Mouse (Mus musculus) MEL (cell line): ENCODE data around the gene Rtn2. TPM values are rescaled to one million over a fixed set of nuclear protein-coding genes. Genes with fewer than 3 reads are reported as not detected.

Experiments used
- DNase-seq: peaks from one replicate; pipeline ENCODE4 v3.0.0; 2011; ENCODE audit warnings: low read depth, low spot score
- H3K27ac ChIP-seq: 2 replicates; pipeline ENCODE4 v1.5.1; 2012; ENCODE audit warnings: low read depth, mild to moderate bottlenecking, control low read depth, low read length, moderate library complexity; ENCODE audit not compliant: control insufficient read depth
- H3K27me3 ChIP-seq, 2 experiments: fragments of 150-350 bp in 1 of 2; sonication (generic) in 1 of 2; 2 replicates each; pipeline ENCODE4 v1.6.1; 2012; ENCODE audit warnings: low read length in 2 of 2, mild to moderate bottlenecking in 2 of 2, improper control_type of control experiment in 1 of 2, moderate library complexity in 1 of 2; ENCODE audit not compliant: insufficient read depth in 2 of 2, control insufficient read depth in 1 of 2
- H3K36me3 ChIP-seq, 2 experiments: 2 replicates each; pipeline ENCODE4 v1.6.1; 2012 to 2014; ENCODE audit warnings: low read length in 2 of 2, improper control_type of control experiment in 1 of 2, inconsistent platforms in 1 of 2, mild to moderate bottlenecking in 1 of 2; ENCODE audit not compliant: insufficient read depth in 2 of 2, control insufficient read depth in 1 of 2
- H3K4me1 ChIP-seq, 2 experiments: fragments of 150-350 bp in 1 of 2; sonication (generic) in 1 of 2; 2 replicates each; pipeline ENCODE4 v1.6.1; 2012; ENCODE audit warnings: low read length in 2 of 2, improper control_type of control experiment in 1 of 2, mild to moderate bottlenecking in 1 of 2; ENCODE audit not compliant: insufficient read depth in 2 of 2, control insufficient read depth in 1 of 2
- H3K4me3 ChIP-seq, 2 experiments: fragments of 150-350 bp in 1 of 2; sonication (generic) in 1 of 2; 2 replicates each; pipeline ENCODE4 v1.5.1; 2012; ENCODE audit warnings: low read depth in 2 of 2, low read length in 2 of 2, mild to moderate bottlenecking in 2 of 2, moderate library complexity in 2 of 2, control low read depth in 1 of 2, improper control_type of control experiment in 1 of 2; ENCODE audit not compliant: control insufficient read depth in 1 of 2, insufficient read depth in 1 of 2
- H3K79me2 ChIP-seq: 2 replicates; pipeline ENCODE4 v1.6.1; 2012; ENCODE audit warnings: mild to moderate bottlenecking, low read length, moderate library complexity; ENCODE audit not compliant: control insufficient read depth, poor library complexity, insufficient read depth
- H3K9ac ChIP-seq: 2 replicates; pipeline ENCODE4 v1.6.1; 2012; ENCODE audit warnings: low read depth, mild to moderate bottlenecking, control low read depth, low read length, moderate library complexity; ENCODE audit not compliant: control insufficient read depth, poor library complexity, severe bottlenecking
- H3K9me3 ChIP-seq: fragments of 150-350 bp; sonication (generic); replicated peaks from 2 replicates; pipeline ENCODE4 v1.6.1; 2012; ENCODE audit warnings: mild to moderate bottlenecking, low read length, improper control_type of control experiment, moderate library complexity; ENCODE audit not compliant: insufficient read depth
- CHD1 ChIP-seq: IDR thresholded peaks from 2 replicates; pipeline ENCODE4 v1.6.1; 2012; ENCODE audit warnings: low read depth, mild to moderate bottlenecking, inconsistent platforms, low read length, improper control_type of control experiment
- CTCF ChIP-seq, 3 experiments: IDR thresholded peaks in 2 of 3; conservative IDR thresholded peaks in 1 of 3; 2 replicates each; pipeline ENCODE4 v1.5.1; 2011 to 2012; ENCODE audit warnings: low read length in 3 of 3, low read depth in 2 of 3, mild to moderate bottlenecking in 2 of 3, improper control_type of control experiment in 1 of 3, inconsistent platforms in 1 of 3, mixed read lengths in 1 of 3, moderate library complexity in 1 of 3; ENCODE audit not compliant: control insufficient read depth in 1 of 3, insufficient read depth in 1 of 3, poor library complexity in 1 of 3, severe bottlenecking in 1 of 3
- EP300 ChIP-seq, 2 experiments: IDR thresholded peaks; 2 replicates each; pipeline ENCODE4 v1.6.1; 2011; ENCODE audit warnings: improper control_type of control experiment in 2 of 2, low read length in 2 of 2, low read depth in 1 of 2, mild to moderate bottlenecking in 1 of 2
- ETS1 ChIP-seq: IDR thresholded peaks from 2 replicates; pipeline ENCODE4 v1.6.1; 2012; ENCODE audit warnings: low read depth, mild to moderate bottlenecking, inconsistent platforms, low read length, improper control_type of control experiment, moderate library complexity
- HCFC1 ChIP-seq: IDR thresholded peaks from 2 replicates; pipeline ENCODE4 v1.6.1; 2012; ENCODE audit warnings: low read depth, mild to moderate bottlenecking, inconsistent platforms, low read length, improper control_type of control experiment, moderate library complexity
- JUND ChIP-seq: IDR thresholded peaks from 2 replicates; pipeline ENCODE4 v1.6.1; 2011; ENCODE audit warnings: low read depth, mild to moderate bottlenecking, improper control_type of control experiment, low read length
- MAZ ChIP-seq: IDR thresholded peaks from 2 replicates; pipeline ENCODE4 v1.6.1; 2012; ENCODE audit warnings: low read depth, mild to moderate bottlenecking, inconsistent platforms, low read length, improper control_type of control experiment
- MXI1 ChIP-seq: IDR thresholded peaks from 2 replicates; pipeline ENCODE4 v1.6.1; 2011; ENCODE audit warnings: mild to moderate bottlenecking, low read depth, low read length, improper control_type of control experiment
- MYC ChIP-seq: IDR thresholded peaks from 2 replicates; pipeline ENCODE4 v1.6.1; 2011; ENCODE audit warnings: low read depth, mild to moderate bottlenecking, low read length, improper control_type of control experiment, moderate library complexity
- NELFE ChIP-seq: IDR thresholded peaks from 2 replicates; pipeline ENCODE4 v1.6.1; 2011; ENCODE audit warnings: low read depth, low read length, improper control_type of control experiment
- RAD21 ChIP-seq: IDR thresholded peaks from 2 replicates; pipeline ENCODE4 v1.6.1; 2011; ENCODE audit warnings: mild to moderate bottlenecking, low read depth, low read length, improper control_type of control experiment
- SIN3A ChIP-seq: IDR thresholded peaks from 2 replicates; pipeline ENCODE4 v1.6.1; 2012; ENCODE audit warnings: low read length, improper control_type of control experiment, inconsistent platforms
- SMC3 ChIP-seq: IDR thresholded peaks from 2 replicates; pipeline ENCODE4 v1.6.1; 2011; ENCODE audit warnings: low read depth, low read length, improper control_type of control experiment
- TAL1 ChIP-seq: IDR thresholded peaks from 2 replicates; pipeline ENCODE4 v1.6.1; 2012; ENCODE audit warnings: mild to moderate bottlenecking, inconsistent platforms, low read length, moderate library complexity, mixed read lengths
- TCF12 ChIP-seq: IDR thresholded peaks from 2 replicates; pipeline ENCODE4 v1.6.1; 2014; ENCODE audit warnings: low read depth, mild to moderate bottlenecking, inconsistent platforms, low read length, improper control_type of control experiment, moderate library complexity
- ZC3H11A ChIP-seq: IDR thresholded peaks from 2 replicates; pipeline ENCODE4 v1.6.1; 2012; ENCODE audit warnings: low read depth, mild to moderate bottlenecking, inconsistent platforms, low read length, improper control_type of control experiment
- polyA plus RNA-seq, 2 experiments: library from polyadenylated mRNA; stranded (reverse) in 1 of 2; unstranded in 1 of 2; fragments of >175 nt in 1 of 2; fragments of >200 nt in 1 of 2; gene quantifications; 2 replicates each; pipeline versions ENCODE4 v1.2.1 to v1.2.4; 2012; ENCODE audit warnings: low replicate concordance in 2 of 2, low read depth in 1 of 2; ENCODE audit not compliant: insufficient read length in 2 of 2, insufficient read depth in 1 of 2, missing spikeins in 1 of 2
- total RNA-seq: library from RNA; depleted of rRNA; stranded (reverse); fragments of 300-350 nt; gene quantifications from 2 replicates; pipeline ENCODE4 v1.2.3, GENCODE M21; 2012

Gene Rtn2
- total and polyA plus RNA-seq, 3 experiments, result 0.27 to 1.4 TPM; not detected in 1

DNA sequence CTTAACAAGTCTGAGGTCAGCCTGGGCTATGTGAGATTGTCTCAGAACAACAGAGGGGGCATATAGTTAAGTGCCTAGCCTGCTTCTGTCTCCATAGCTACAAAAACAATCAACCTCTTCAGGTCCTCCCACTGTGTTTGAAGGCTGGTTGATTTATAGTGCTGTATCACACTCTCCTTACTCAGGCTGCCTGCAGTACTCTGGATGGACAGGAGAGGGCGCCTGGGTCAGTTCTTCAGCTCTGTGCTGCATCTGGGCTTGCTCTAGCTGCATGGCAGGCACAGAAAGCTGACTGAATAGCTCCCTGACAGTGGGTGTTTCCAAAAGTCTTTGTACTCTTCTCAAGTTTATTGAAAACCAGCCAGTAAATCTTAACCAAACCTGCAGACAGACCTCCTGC is 43.0 kb upstream of the Rtn2 start:
- Histone ChIP-seq H3K27me3 (no peaks in the 10 kb centered on the region), H3K4me1 (peaks cover 4 to 16% of the 10 kb centered on the region in 2 experiments; a peak in 3 of 4 replicates)

DNA sequence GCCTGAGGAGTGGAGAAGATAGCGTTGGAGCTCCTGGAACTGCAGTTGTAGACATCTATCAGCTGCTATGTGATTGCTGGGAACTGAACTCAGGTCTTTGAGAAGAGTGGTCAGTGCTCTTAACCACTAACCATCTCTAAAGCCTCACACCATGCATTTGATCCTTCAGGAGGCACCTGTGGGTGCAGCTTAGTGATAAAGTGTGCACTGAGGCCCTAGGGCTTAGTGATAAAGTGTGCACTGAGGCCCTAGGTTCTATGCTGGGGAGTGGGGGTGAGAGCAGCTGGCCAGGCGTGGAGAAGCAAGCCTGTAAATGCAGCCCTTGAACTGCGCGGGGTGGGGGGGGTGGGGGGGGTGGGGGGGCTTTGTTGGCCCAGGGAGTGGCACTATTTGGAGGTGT is 42.4 kb upstream of the Rtn2 start:
- H3K4me3 ChIP-seq, result no peak overlapping the region
- H3K9ac ChIP-seq, result no peak overlapping the region
- H3K4me1 ChIP-seq, result peaks cover 4 to 13% of the 10 kb centered on the region in 2 experiments; a peak in 3 of 4 replicates
- H3K36me3 ChIP-seq, result peaks cover 1 to 6% of the 10 kb centered on the region in 2 experiments; a peak in 3 of 4 replicates
- peak overlapping the region; percentile 32 for H3K27ac ChIP-seq
- H3K9me3 ChIP-seq, result no peaks in the 10 kb centered on the region
- TF ChIP-seq EP300 (IDR thresholded peaks at IDR 0.05; ENCODE audit: low read depth in 1 of 2, low read length in 2 of 2) (peak in 1 of 2 experiments; percentile 45; a peak in 2 of 4 replicates), NELFE (no peak), TCF12 (peak; percentile 69; the same call in 1 of the 2 replicates), TAL1 (peak; percentile 22; the same call in 1 of the 2 replicates)
- peaks cover 18% of the 10 kb centered on the region for H3K79me2 ChIP-seq
- no peaks in the 10 kb centered on the region for H3K27me3 ChIP-seq
- DNase-seq, result no peak

More for the DNA sequence above, 43.0 kb upstream of the Rtn2 start:
- Histone ChIP-seq H3K4me3 (no peak overlapping the region), H3K79me2 (peaks cover 20% of the 10 kb centered on the region), H3K9ac (no peak overlapping the region), H3K36me3 (peaks cover 0 to 8% of the 10 kb centered on the region in 2 experiments; a peak in 3 of 4 replicates), H3K9me3 (no peaks in the 10 kb centered on the region), H3K27ac (peak overlapping the region; percentile 32)
- TF ChIP-seq MXI1 (peak; percentile 68; the same call in 1 of the 2 replicates), RAD21 (peak; percentile 76), SIN3A (peak; percentile 76), ETS1 (no peak), ZC3H11A (peak; percentile 89), SMC3 (peak; percentile 98), CHD1 (no peak), CTCF (IDR thresholded peaks at IDR 0.05 in 2 of 3, conservative IDR thresholded peaks at IDR 0.05 in 1 of 3; ENCODE audit: control insufficient read depth in 1 of 3, insufficient read depth in 1 of 3, low read depth in 2 of 3, low read length in 3 of 3, poor library complexity in 1 of 3, severe bottlenecking in 1 of 3) (peak; percentile 92 to 100 (median 97)), MYC (0 out of 2 replicates have a peak, but pooled peaks have one; percentile 38)
- DNase-seq, result peak; percentile 91

DNA sequence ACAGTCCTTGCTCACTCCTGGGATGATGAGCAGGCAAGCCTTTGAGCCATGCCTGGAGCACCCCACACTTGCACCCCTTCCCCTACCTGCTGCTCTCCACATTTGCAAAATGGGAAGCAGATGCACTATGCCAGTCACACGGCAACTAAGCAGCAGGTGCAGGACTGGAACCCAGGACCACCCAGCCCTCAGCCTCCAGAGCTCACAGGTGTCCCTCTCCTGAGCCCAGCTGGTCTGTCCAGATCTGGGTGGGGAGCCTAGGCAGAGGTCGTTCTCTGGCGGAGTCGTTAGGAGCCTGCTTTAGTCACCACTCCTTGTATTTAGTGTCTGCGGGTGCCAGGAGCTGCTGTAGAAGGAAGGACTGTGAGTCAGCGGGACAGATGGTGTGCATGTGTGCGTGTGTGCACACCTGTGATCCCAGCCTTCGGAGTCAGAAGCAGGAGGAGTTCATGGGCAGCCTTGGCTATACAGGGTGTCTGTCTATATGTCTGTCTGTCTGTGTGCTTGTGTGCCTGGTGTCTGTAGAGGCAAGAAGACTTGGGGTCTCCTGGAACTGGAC is 41.4 kb upstream of the Rtn2 start:
- TF ChIP-seq ETS1 (no peak), SIN3A (no peak), JUND (no peak), HCFC1 (no peak), NELFE (no peak), MAZ (no peak)
- peaks cover 4 to 6% of the 10 kb centered on the region in 2 experiments; a peak in 3 of 4 replicates for H3K36me3 ChIP-seq
- H3K27ac ChIP-seq, result no peak overlapping the region
- no peak for DNase-seq
- H3K27me3 ChIP-seq, result no peaks in the 10 kb centered on the region
- H3K9me3 ChIP-seq, result no peaks in the 10 kb centered on the region
- H3K79me2 ChIP-seq, result peaks cover 13% of the 10 kb centered on the region
- no peak overlapping the region for H3K4me3 ChIP-seq
- peaks cover 4 to 8% of the 10 kb centered on the region in 2 experiments; a peak in 1 of 4 replicates for H3K4me1 ChIP-seq
- H3K9ac ChIP-seq, result no peak overlapping the region
